Mouse (Mus musculus): ENCODE results near the gene D6Ertd527e. TPM values are rescaled to one million over a fixed set of nuclear protein-coding genes. Genes with fewer than 3 reads are reported as not detected.
"Not testable (repeated sequence)": the region's sequence is repeated elsewhere in the genome, so short reads cannot be mapped to it uniquely, and the experiment has no call there.

D6Ertd527e gene
- polyA plus RNA-seq, 1 experiment: 0.09 TPM

DNA sequence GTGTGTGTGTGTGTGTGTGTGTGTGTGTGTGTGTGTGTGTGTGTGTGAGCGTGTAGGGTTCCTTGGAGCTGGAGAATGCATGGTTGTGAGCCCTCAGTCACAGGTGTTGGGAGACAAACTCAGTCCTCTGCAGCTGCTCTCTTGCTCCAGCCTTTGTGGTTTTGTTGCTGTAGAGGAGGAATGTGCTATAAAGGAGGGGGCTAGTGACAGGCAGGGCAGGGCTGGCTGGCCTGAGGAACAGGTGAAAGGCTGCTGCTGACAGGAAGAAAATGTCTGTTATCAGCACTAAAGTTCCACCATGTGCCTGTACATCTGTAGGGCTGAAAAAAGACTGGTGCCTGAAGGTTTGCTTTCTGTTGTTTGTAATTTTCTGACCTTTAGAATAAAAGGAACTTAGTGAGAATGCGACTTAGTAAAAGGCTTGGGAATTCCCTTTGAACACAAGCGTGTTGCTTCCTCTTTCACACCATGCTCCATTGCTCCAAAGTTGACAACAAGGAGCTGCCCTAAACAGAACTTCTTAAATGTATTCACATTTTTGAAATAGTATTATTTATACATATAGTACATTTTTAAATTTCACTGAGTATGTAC is 29.4 kb upstream of the D6Ertd527e start:
- no peak overlapping the region for H3K27ac ChIP-seq (ENCODE audit: insufficient read depth, low read depth, low read length)
- no peak overlapping the region for H3K4me3 ChIP-seq (ENCODE audit: insufficient read depth, low read depth, low read length)
- no peak for DNase-seq
- H3K4me1 ChIP-seq (ENCODE audit: control insufficient read depth, insufficient read depth, low read length): no peaks in the 10 kb centered on the region
- no peaks in the 10 kb centered on the region for H3K27me3 ChIP-seq (replicated peaks; ENCODE audit: control insufficient read depth, insufficient read depth, low read length)
- 78% methylated on average over 3 of the region's 3 CpGs for WGBS
- no peaks in the 10 kb centered on the region for H3K36me3 ChIP-seq (ENCODE audit: control insufficient read depth, insufficient read depth, low read length)
- TF ChIP-seq POLR2A (IDR thresholded peaks at IDR 0.05; ENCODE audit: low read depth, low read length) (no peak), CTCF (conservative IDR thresholded peaks at IDR 0.05; ENCODE audit: insufficient read depth, insufficient read length, low read depth, low read length) (no peak)

DNA sequence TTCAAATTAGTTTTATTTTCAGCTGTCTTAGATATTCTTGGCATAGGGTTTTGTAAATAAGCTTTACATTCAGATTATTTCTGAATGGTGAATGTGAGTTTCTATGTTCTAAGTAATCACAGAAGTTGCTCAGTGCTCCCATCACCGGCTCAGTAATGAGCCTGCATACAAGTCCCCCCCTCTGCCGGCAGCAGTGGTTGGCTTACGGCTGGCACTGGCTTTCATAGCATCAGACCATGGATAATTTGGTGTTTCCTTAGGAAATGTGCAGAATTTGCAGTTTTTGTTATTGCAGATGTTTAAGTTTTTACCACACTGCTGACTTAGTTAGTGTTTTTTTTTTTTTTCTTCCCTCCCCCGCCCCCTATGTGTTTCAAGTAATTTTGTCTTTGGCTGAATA is 25.1 kb upstream of the D6Ertd527e start:
- 91% methylated on average over 4 of the region's 4 CpGs for WGBS
- Histone ChIP-seq H3K27ac (ENCODE audit: insufficient read depth, low read depth, low read length) (no peak overlapping the region), H3K4me1 (ENCODE audit: control insufficient read depth, insufficient read depth, low read length) (no peaks in the 10 kb centered on the region), H3K36me3 (ENCODE audit: control insufficient read depth, insufficient read depth, low read length) (no peaks in the 10 kb centered on the region), H3K27me3 (replicated peaks; ENCODE audit: control insufficient read depth, insufficient read depth, low read length) (no peaks in the 10 kb centered on the region), H3K4me3 (ENCODE audit: insufficient read depth, low read depth, low read length) (no peak overlapping the region)
- TF ChIP-seq POLR2A (IDR thresholded peaks at IDR 0.05; ENCODE audit: low read depth, low read length) (no peak), CTCF (conservative IDR thresholded peaks at IDR 0.05; ENCODE audit: insufficient read depth, insufficient read length, low read depth, low read length) (no peak)
- no peak for DNase-seq

DNA sequence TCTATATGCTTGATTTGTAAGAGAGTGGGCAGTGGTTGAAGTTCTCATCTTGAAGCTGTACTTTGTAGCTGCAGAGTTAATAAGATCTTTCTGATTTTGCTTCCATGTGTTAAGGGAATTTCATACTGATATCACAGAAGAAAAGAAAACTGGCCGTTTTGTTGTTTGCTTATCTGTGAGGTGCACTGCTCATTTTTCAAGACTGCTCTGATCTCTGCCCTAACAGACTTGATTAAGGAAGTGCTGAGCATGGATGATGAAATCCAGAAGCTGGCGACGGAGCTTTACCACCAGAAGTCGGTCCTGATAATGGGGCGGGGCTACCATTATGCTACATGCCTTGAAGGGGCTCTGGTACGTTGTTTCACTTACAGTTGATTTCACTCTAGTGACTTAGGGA is 19.5 kb upstream of the D6Ertd527e start:
- WGBS: 83% methylated on average over 6 of the region's 6 CpGs
- DNase-seq: no peak
- peaks cover 1% of the 10 kb centered on the region; the same call in 1 of the 2 replicates for H3K36me3 ChIP-seq (ENCODE audit: control insufficient read depth, insufficient read depth, low read length)
- H3K4me1 ChIP-seq (ENCODE audit: control insufficient read depth, insufficient read depth, low read length): no peaks in the 10 kb centered on the region
- no peak overlapping the region for H3K27ac ChIP-seq (ENCODE audit: insufficient read depth, low read depth, low read length)
- TF ChIP-seq POLR2A (IDR thresholded peaks at IDR 0.05; ENCODE audit: low read depth, low read length) (no peak), CTCF (conservative IDR thresholded peaks at IDR 0.05; ENCODE audit: insufficient read depth, insufficient read length, low read depth, low read length) (no peak)
- no peaks in the 10 kb centered on the region for H3K27me3 ChIP-seq (replicated peaks; ENCODE audit: control insufficient read depth, insufficient read depth, low read length)
- no peak overlapping the region for H3K4me3 ChIP-seq (ENCODE audit: insufficient read depth, low read depth, low read length)

DNA sequence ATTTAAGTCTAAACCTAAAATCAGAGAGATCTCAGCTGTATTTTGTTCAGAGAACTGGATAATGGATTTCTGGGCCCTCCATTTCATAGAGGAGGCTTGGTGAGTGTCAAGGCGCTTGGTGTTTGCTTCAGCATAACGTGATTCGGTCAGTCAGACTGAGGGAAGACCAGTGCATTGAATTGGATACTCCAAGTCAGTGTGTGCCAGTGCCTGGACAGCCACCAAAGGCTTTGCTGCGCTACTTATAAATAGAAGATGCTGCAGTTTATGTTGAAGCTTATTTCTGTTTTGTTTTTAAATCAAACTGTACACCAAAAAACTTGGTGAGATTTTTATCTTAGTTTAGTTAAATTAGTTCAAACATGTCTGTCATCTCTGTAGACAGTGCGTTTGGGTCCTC is 16.2 kb upstream of the D6Ertd527e start:
- H3K4me1 ChIP-seq (ENCODE audit: control insufficient read depth, insufficient read depth, low read length): no peaks in the 10 kb centered on the region
- WGBS: 93% methylated on average over 5 of the region's 5 CpGs
- no peak overlapping the region for H3K4me3 ChIP-seq (ENCODE audit: insufficient read depth, low read depth, low read length)
- no peak for TF ChIP-seq CTCF (conservative IDR thresholded peaks at IDR 0.05; ENCODE audit: insufficient read depth, insufficient read length, low read depth, low read length)
- no peak for TF ChIP-seq POLR2A (IDR thresholded peaks at IDR 0.05; ENCODE audit: low read depth, low read length)
- peaks cover 1% of the 10 kb centered on the region; the same call in 1 of the 2 replicates for H3K36me3 ChIP-seq (ENCODE audit: control insufficient read depth, insufficient read depth, low read length)
- no peak for DNase-seq
- no peaks in the 10 kb centered on the region for H3K27me3 ChIP-seq (replicated peaks; ENCODE audit: control insufficient read depth, insufficient read depth, low read length)
- H3K27ac ChIP-seq (ENCODE audit: insufficient read depth, low read depth, low read length): no peak overlapping the region

DNA sequence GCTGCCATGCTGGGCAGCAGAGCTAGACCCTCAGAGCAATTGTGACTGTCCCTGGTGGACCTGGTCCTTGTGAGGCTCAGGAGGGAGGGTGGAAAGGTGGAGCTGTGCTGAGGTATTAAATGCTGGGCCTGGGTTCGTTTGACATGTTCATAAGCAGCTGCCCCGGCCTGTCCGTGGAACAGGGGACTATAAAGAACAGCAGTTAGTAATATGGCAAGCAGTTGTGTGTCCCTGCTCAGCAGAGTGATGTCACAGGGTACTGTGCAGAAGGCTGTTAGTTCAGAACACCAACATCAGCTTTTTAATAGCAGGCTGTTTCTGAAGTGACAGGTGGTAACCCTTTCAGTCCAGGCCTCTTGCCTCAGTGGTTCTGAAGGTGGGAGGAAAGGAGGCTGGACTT is 13.7 kb upstream of the D6Ertd527e start:
- Histone ChIP-seq H3K36me3 (ENCODE audit: control insufficient read depth, insufficient read depth, low read length) (peaks cover 1% of the 10 kb centered on the region; the same call in 1 of the 2 replicates), H3K27me3 (replicated peaks; ENCODE audit: control insufficient read depth, insufficient read depth, low read length) (no peaks in the 10 kb centered on the region)
- no peak for TF ChIP-seq CTCF (conservative IDR thresholded peaks at IDR 0.05; ENCODE audit: insufficient read depth, insufficient read length, low read depth, low read length)
- TF ChIP-seq POLR2A (IDR thresholded peaks at IDR 0.05; ENCODE audit: low read depth, low read length): no peak

DNA sequence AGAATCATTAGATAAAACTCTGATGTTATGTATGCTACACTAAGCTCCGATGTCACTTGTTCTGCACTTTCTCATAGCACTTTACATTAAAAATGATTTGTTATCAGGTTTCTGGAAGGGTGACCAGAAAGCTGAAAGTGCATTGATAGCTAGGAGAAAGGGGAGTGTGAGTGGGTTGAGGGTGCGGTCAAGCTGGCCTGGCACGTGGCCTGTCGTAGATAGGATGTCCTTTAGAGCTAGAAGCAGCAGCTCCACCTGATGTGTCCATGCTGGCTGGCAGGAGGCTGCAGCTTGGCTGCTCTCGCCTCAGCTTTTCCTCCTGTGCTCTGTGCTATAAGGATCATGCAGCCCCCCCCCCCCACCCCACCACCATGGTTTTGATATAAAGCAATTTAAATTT is 12.1 kb upstream of the D6Ertd527e start:
- Histone ChIP-seq H3K27me3 (replicated peaks; ENCODE audit: control insufficient read depth, insufficient read depth, low read length) (no peaks in the 10 kb centered on the region), H3K4me1 (ENCODE audit: control insufficient read depth, insufficient read depth, low read length) (no peaks in the 10 kb centered on the region), H3K4me3 (ENCODE audit: insufficient read depth, low read depth, low read length) (no peak overlapping the region), H3K36me3 (ENCODE audit: control insufficient read depth, insufficient read depth, low read length) (no peaks in the 10 kb centered on the region; the same call in 1 of the 2 replicates), H3K27ac (ENCODE audit: insufficient read depth, low read depth, low read length) (no peak overlapping the region)
- 84% methylated on average over 5 of the region's 5 CpGs for WGBS
- no peak for DNase-seq
- TF ChIP-seq POLR2A (IDR thresholded peaks at IDR 0.05; ENCODE audit: low read depth, low read length): no peak
- TF ChIP-seq CTCF (conservative IDR thresholded peaks at IDR 0.05; ENCODE audit: insufficient read depth, insufficient read length, low read depth, low read length): no peak

More for the DNA sequence above, 13.7 kb upstream of the D6Ertd527e start:
- Histone ChIP-seq H3K4me3 (ENCODE audit: insufficient read depth, low read depth, low read length) (no peak overlapping the region), H3K27ac (ENCODE audit: insufficient read depth, low read depth, low read length) (no peak overlapping the region), H3K4me1 (ENCODE audit: control insufficient read depth, insufficient read depth, low read length) (no peaks in the 10 kb centered on the region)
- DNase-seq: no peak
- 77% methylated on average over 3 of the region's 3 CpGs for WGBS

DNA sequence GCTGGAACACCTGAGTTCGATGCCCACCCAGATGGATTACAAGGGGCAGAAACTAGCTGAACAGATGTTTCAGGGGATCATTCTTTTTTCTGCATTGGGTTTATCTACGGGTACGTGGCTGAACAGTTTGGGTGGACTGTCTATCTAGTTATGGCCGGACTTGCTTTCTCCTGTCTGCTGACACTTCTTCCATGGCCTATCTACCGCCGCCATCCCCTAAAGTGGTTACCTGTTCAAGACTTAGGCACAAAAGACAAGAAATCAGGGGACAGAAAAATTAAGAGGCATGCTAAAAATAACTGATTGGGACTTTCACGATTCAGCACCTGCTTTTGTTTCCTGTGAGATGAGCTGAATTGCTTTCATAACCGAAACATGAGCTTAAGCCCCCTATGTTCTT is 10.9 kb upstream of the D6Ertd527e start:
- H3K4me3 ChIP-seq (ENCODE audit: insufficient read depth, low read depth, low read length); H3K4me1 ChIP-seq (ENCODE audit: control insufficient read depth, insufficient read depth, low read length); H3K36me3 ChIP-seq (ENCODE audit: control insufficient read depth, insufficient read depth, low read length); DNase-seq; H3K27ac ChIP-seq (ENCODE audit: insufficient read depth, low read depth, low read length); H3K27me3 ChIP-seq (replicated peaks; ENCODE audit: control insufficient read depth, insufficient read depth, low read length): not testable (repeated sequence)
- WGBS: 91% methylated on average over 8 of the region's 8 CpGs
